Mouse (Mus musculus) kidney, embryonic 16.5 days (tissue): ENCODE data around the gene Ciao2b. TPM values are rescaled to one million over a fixed set of nuclear protein-coding genes. Genes with fewer than 3 reads are reported as not detected.
"Not testable (repeated sequence)": the region's sequence is repeated elsewhere in the genome, so short reads cannot be mapped to it uniquely, and the experiment has no call there.

Experiments
- ATAC-seq: fragments of 200-750 bp; cut with Nextera tagmentation; 2 replicates; pipeline ENCODE4 v1.8.0; 2017; ENCODE audit warnings: moderate TSS enrichment; ENCODE audit not compliant: low FRiP score, low TSS enrichment
- H3K27ac ChIP-seq: fragments of 300-500 bp; sonication (generic); 2 replicates; pipeline ENCODE4 v1.5.1; 2014; ENCODE audit warnings: low read length
- H3K27me3 ChIP-seq: fragments of 300-500 bp; sonication (generic); 2 replicates; pipeline ENCODE4 v1.6.1; 2014; ENCODE audit warnings: low read length, control low read depth, mixed read lengths; ENCODE audit not compliant: insufficient read depth
- H3K36me3 ChIP-seq: fragments of 300-500 bp; sonication (generic); 2 replicates; pipeline ENCODE4 v1.6.1; 2014; ENCODE audit warnings: low read length, control low read depth, mixed read lengths; ENCODE audit not compliant: insufficient read depth
- H3K4me1 ChIP-seq: fragments of 300-500 bp; sonication (generic); 2 replicates; pipeline ENCODE4 v1.6.1; 2014; ENCODE audit warnings: low read length, control low read depth, mixed read lengths; ENCODE audit not compliant: insufficient read depth
- H3K4me2 ChIP-seq: fragments of 300-500 bp; sonication (generic); replicated peaks from 2 replicates; pipeline ENCODE4 v1.6.1; 2014; ENCODE audit warnings: low read depth, low read length
- H3K4me3 ChIP-seq: fragments of 300-500 bp; sonication (generic); 2 replicates; pipeline ENCODE4 v1.5.1; 2014; ENCODE audit warnings: mild to moderate bottlenecking, low read length
- H3K9ac ChIP-seq: fragments of 300-500 bp; sonication (generic); replicated peaks from 2 replicates; pipeline ENCODE4 v1.6.1; 2014; ENCODE audit warnings: low read length
- H3K9me3 ChIP-seq: fragments of 300-500 bp; sonication (generic); 2 replicates; pipeline ENCODE4 v1.6.1; 2016; ENCODE audit warnings: low read length, control low read depth
- WGBS: fragments of 180-500 bp; shearing (Covaris S2); extraction: QIAGEN DNeasy Blood & Tissue Kit; methylation state at CpG from one replicate; pipeline ENCODE4 v1.1.7; 2014; 5-methylcytosine and 5-hydroxymethylcytosine counted together
- polyA plus RNA-seq: library from polyadenylated mRNA; unstranded; fragments of >200 nt; fragmentation: Nextera tagmentation; extraction: Ambion mirVana; gene quantifications from 2 replicates; pipeline ENCODE4 v1.2.1, GENCODE M21; 2015

Ciao2b gene
- 106 and 108 TPM in 2 replicates for polyA plus RNA-seq

GRCm38 (mm10) chr8:104641426-104642323 lies at the start of gene Ciao2b:
Ciao2b (minus strand) TSS chr8:104641965.
- peak; percentile 96 for ATAC-seq
- Histone ChIP-seq H3K9me3 (no peaks in the 10 kb centered on the region), H3K9ac (peak within 1 kb of the TSS; percentile 88), H3K27ac (peak within 1 kb of the TSS; percentile 84), H3K4me3 (peak within 1 kb of the TSS; percentile 93), H3K27me3 (no peaks in the 10 kb centered on the region), H3K4me2 (peak within 1 kb of the TSS; percentile 94), H3K4me1 (peaks cover 16% of the 10 kb centered on the region), H3K36me3 (peaks cover 20% of the 10 kb centered on the region)
- WGBS, result under 1% methylated on average over 65 of the region's 66 CpGs

GRCm38 (mm10) chr8:104688433-104688832 lies 46.7 kb upstream of the Ciao2b start:
- no peaks in the 10 kb centered on the region for H3K36me3 ChIP-seq
- 77% methylated on average over 4 of the region's 4 CpGs for WGBS
- no peak overlapping the region for H3K4me2 ChIP-seq
- no peak for ATAC-seq
- no peaks in the 10 kb centered on the region for H3K9me3 ChIP-seq
- H3K27ac ChIP-seq, result no peak overlapping the region
- no peaks in the 10 kb centered on the region for H3K27me3 ChIP-seq
- no peak overlapping the region for H3K9ac ChIP-seq
- no peak overlapping the region for H3K4me3 ChIP-seq
- H3K4me1 ChIP-seq, result no peaks in the 10 kb centered on the region

- Histone ChIP-seq H3K4me1 (no peaks in the 10 kb centered on the region), H3K4me2 (no peak overlapping the region), H3K36me3 (no peaks in the 10 kb centered on the region), H3K4me3 (no peak overlapping the region), H3K27ac (no peak overlapping the region), H3K27me3 (0 out of 2 replicates have a peak, but pooled peaks cover 2% of the 10 kb centered on the region), H3K9me3 (no peaks in the 10 kb centered on the region), H3K9ac (no peak overlapping the region)
- ATAC-seq, result no peak
- WGBS, result 81% methylated on average over 4 of the region's 4 CpGs
These were observed 13.8 kb upstream of the Ciao2b start for GRCm38 (mm10) chr8:104655614-104656013.

GRCm38 (mm10) chr8:104654984-104655383 lies 13.2 kb upstream of the Ciao2b start:
- no peak overlapping the region for H3K27ac ChIP-seq
- WGBS, result under 1% methylated on average over 3 of the region's 3 CpGs
- no peaks in the 10 kb centered on the region for H3K4me1 ChIP-seq
- H3K4me2 ChIP-seq, result no peak overlapping the region
- peak; percentile 81 for ATAC-seq
- 0 out of 2 replicates have a peak, but pooled peaks cover 2% of the 10 kb centered on the region for H3K27me3 ChIP-seq
- no peak overlapping the region for H3K9ac ChIP-seq
- no peaks in the 10 kb centered on the region for H3K36me3 ChIP-seq
- no peak overlapping the region for H3K4me3 ChIP-seq
- no peaks in the 10 kb centered on the region for H3K9me3 ChIP-seq

GRCm38 (mm10) chr8:104644187-104644586 lies 2.4 kb upstream of the Ciao2b start:
- 64% methylated on average over 3 of the region's 3 CpGs for WGBS

GRCm38 (mm10) chr8:104642324-104642654 lies 524 bp upstream of the Ciao2b start:
- Histone ChIP-seq H3K36me3 (peaks cover 19% of the 10 kb centered on the region), H3K27ac (no peak overlapping the region), H3K4me1 (peaks cover 16% of the 10 kb centered on the region), H3K4me2 (peak overlapping the region; percentile 94), H3K27me3 (no peaks in the 10 kb centered on the region), H3K9me3 (no peaks in the 10 kb centered on the region), H3K9ac (peak overlapping the region; percentile 88), H3K4me3 (peak overlapping the region; percentile 93)
- ATAC-seq, result peak; percentile 27
- WGBS, result 67% methylated on average over 6 of the region's 6 CpGs

More at GRCm38 (mm10) chr8:104644187-104644586, 2.4 kb upstream of the Ciao2b start:
- H3K4me3 ChIP-seq, H3K27ac ChIP-seq, H3K4me2 ChIP-seq, H3K27me3 ChIP-seq, H3K9me3 ChIP-seq, H3K9ac ChIP-seq, H3K36me3 ChIP-seq, ATAC-seq: not testable (repeated sequence)
- H3K4me1 ChIP-seq, result peaks cover 16% of the 10 kb centered on the region

- no peak for ATAC-seq
- peaks cover 22% of the 10 kb centered on the region for H3K36me3 ChIP-seq
- no peaks in the 10 kb centered on the region for H3K27me3 ChIP-seq
- H3K4me1 ChIP-seq, result peaks cover 16% of the 10 kb centered on the region
- peak overlapping the region; percentile 88 for H3K9ac ChIP-seq
- 3% methylated on average over 25 of the region's 25 CpGs for WGBS
- H3K4me3 ChIP-seq, result peak overlapping the region; percentile 93
- H3K4me2 ChIP-seq, result peak overlapping the region; percentile 94
- no peak overlapping the region; the same call in 1 of the 2 replicates for H3K27ac ChIP-seq
- H3K9me3 ChIP-seq, result no peaks in the 10 kb centered on the region
These were observed 864 bp downstream of the Ciao2b start for GRCm38 (mm10) chr8:104640831-104641370.

- peaks cover 16% of the 10 kb centered on the region for H3K4me1 ChIP-seq
- ATAC-seq, result no peak; the same call in 1 of the 2 replicates
- 85% methylated on average over 7 of the region's 7 CpGs for WGBS
These were observed 1.5 kb downstream of the Ciao2b start for GRCm38 (mm10) chr8:104640241-104640640.

GRCm38 (mm10) chr8:104638010-104638409 lies 3.8 kb downstream of the Ciao2b start:
- Histone ChIP-seq H3K4me2 (no peak overlapping the region), H3K36me3 (peaks cover 23% of the 10 kb centered on the region), H3K27me3 (no peaks in the 10 kb centered on the region), H3K4me3 (no peak overlapping the region), H3K9ac (no peak overlapping the region), H3K27ac (no peak overlapping the region), H3K9me3 (no peaks in the 10 kb centered on the region), H3K4me1 (peaks cover 16% of the 10 kb centered on the region)
- no peak for ATAC-seq
- WGBS, result 89% methylated on average over 6 of the region's 6 CpGs

More at GRCm38 (mm10) chr8:104640241-104640640, 1.5 kb downstream of the Ciao2b start:
- H3K9ac ChIP-seq, result peak overlapping the region; percentile 88
- peaks cover 23% of the 10 kb centered on the region for H3K36me3 ChIP-seq
- H3K4me2 ChIP-seq, result peak overlapping the region; percentile 94
- H3K27ac ChIP-seq, result no peak overlapping the region
- H3K27me3 ChIP-seq, result no peaks in the 10 kb centered on the region
- H3K4me3 ChIP-seq, result peak overlapping the region; percentile 93
- H3K9me3 ChIP-seq, result no peaks in the 10 kb centered on the region
